Mouse (Mus musculus) embryo, embryonic 11.5 days (tissue): ENCODE measurements around the gene Cox19.

Source experiments
- DNase-seq: peaks from one replicate; pipeline ENCODE4 v3.0.0-alpha.2; 2012; ENCODE audit warnings: low read depth, low spot score

Gene Cox19

DNA sequence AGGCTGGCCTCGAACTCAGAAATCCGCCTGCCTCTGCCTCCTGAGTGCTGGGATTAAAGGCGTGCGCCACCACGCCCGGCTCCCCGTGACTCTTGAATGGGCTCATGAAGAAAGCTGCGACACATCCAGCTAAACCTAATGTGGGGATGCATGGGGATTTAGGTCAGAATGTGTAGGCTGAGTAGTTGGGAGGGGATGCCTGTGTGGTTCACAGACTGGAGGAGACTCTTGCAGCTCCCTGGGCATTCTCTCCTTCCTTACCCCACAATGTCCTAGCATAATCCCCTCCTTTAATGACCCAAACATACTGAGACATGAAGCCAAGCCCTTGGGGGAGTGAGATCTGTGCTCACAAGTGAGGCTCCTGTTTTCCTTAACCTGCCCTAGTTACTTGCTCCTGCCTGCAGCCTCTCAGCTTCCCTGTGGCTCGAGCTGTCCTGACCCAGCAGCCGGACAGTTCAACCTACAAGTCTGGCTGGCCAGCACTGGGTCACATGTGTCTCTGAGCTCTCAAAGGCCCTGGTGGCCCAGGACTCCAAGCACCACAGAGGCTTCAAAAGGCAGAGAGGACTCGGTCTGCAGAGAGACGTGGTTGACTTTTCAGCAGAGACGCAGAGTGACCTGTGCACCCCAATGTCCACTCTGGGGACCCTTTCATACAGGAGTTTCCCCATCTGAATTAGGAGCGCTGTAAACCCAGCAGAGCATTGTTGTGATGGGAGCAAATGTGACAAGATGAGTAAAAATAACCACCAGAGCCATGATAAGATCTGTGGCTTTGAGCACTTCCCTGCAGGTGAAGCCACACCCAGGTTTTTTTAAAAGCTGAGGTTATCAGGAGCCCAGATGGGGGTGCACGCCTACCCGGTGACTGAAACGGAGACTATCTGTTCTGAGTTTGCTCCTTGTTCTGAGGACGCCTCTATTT is 30.6 kb upstream of the Cox19 start:
- DNase-seq = no peak

DNA sequence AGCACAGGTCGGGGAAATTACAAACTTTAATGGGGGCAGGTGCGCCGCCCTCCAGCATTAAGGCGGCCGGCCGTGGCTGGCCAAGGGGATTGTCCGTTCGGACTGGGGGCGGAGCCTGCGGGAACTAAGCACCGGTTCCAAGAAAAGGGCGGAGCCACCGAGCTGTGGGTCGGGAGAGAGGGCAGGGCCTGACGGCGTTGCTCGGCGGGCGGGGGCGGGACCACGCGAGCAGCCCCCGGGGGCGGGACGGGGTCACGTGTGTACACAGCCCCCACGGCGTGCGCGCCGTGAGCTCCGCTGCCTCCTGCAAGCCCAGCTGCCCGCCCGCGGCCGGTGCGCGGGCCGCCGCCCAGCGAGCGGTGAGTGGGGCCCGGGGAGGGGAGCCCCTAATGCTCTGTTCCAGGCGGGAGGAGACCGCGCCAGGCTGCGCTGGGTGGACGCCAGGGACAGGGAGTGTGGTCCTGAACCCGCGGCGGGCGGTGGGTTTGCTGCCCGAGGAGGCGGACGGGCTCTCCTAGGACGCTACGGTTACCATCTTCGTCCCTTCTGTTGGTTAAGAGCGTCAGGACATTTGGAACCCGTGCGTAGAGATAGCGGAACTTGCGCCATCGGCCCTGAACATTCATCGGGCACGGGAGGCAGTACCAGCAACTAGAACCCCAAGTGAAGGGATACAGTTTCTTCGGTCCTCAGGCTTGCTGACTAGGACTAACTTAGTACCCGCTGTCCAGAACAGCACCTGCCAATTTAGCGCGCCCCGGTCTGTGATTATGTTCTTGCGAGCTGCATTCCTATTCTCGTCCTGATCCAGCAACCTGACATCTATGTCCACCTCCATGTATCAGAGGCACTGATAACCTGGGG is 29.4 kb upstream of the Cox19 start:
- DNase-seq = peak; percentile 78

DNA sequence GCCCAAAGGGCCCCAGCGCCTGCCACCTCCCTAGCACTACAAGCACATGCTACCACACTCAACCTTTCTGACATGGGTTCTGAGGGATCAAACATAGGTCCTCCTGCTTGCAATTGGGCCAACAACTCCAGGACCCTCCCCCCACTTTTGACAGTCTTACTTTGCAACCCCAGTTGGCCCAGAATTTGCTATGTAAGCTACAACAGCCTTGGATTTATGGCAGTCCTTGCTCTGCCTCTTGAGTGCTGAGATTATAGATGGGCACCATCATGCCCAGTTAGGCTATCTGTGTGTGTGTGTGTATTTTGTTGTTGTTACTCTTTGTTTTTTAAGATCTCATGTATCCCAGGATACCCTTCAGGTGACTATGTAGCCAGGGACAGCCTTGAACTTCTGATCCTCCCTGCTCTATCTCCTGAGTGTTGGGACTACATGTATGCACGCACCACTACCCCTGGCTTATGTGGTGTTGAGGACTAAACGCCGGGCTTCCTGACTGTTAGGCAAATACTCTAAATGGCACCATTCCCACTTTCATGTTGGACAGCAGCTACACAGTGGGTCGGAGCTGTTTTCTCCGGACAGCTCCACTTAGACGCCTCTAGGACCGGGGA is 28.7 kb upstream of the Cox19 start:
- DNase-seq = no peak

DNA sequence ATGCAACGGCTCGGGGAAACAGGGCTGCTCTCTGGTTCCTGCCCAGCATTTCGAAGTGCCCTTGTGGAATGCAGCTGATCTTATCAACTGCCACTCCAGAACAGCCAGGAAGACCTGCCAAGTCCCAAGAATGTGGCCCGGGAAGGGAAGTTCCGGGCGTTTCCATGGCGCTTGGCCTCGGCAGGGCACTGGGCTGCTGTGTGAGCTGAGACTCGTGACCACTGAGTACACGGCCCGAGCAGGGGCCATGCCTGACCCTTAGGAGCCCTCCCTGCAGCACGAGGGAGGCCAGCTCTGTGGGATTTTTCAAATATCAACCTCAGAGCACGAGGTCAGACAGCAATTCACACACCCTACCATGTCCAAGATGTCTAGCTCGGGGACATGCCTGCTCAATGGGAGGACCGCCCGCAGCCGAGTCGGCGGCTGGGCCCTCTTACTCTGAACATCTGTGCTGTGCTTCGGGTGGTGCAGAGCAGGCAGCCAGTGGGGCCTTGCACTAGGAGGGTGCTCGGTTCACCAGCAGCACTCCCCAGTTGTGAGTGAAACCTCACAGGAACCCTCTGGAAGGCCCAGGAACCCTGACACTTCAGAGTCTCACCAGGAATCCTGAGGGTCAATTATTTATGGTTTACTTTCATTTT is 27.9 kb upstream of the Cox19 start:
- no peak for DNase-seq

DNA sequence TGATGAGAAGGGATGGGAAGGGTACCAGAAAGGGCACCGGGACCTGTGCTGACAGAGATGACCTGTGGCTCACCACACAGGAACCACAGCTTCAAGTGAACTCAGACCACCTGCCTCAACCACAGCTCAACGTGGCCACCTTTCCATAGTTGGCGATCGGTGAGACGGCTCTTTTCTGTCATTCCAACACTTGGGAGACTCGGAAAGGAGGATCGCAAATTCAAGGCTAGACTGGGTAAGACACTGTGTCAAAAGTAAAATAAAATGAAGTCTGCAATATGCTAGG is 27.0 kb upstream of the Cox19 start:
- DNase-seq = no peak

DNA sequence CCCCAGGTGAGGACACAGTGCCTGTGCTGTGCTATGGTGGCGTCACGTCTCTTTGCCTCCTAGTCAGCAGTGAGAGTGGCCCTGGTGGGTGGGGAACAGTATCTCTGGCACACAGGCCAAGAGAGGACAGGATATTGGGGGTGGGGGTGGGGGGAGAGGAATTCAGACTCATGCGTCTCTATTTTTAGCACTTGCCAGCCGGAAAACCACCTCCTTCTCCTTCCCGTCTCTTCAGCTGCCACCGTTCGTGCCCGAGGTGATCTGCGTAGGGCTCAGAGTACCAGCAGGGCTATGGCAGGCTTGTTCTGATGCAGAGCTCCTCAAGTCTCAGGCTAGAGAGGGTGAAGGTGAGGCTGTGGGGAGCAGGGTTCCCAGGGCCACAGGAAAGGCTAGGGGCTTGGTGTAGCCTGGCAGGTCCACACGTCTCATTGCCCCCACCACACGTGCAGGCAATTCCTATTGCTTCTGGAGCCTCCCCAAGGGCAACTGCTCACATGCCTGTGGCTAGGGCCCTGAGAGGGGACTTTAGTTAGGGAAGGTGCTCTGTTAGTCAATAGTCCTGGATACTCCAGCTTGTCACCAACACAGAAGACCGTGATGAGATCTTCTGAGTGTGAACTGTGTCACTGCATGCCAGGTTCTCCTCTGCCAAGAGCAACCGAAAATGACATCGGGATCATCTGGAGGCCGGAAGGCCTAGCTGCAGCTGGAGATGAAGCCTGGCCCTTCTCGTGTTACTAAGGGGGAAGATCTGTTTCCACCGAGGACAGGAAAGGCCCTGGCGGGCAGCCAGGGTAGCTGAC is 26.5 kb upstream of the Cox19 start, which contains the start of gene Gpr146:
Gpr146 (plus strand) TSS at position 230 of the 803 bp plus-strand sequence.
- no peak for DNase-seq

DNA sequence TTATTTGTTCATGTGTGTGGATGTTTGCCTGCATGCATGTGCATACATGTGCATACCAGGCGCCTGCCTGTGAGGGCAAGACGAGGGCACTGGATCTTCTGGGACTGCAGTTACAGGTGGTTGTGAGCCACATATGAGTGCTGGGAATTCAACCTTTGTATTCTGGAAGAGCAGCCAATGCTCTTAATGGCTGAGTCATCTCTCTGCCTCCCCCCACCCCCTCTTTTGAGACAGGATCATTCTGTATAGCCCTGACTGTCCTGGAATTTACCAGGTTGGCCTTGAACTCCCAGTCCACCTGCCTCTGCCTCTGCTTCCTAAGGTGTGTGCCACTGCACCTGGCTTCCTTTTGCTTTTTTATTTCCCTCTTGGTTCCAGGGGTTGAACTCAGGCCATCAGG is 23.6 kb upstream of the Cox19 start:
- no peak for DNase-seq

DNA sequence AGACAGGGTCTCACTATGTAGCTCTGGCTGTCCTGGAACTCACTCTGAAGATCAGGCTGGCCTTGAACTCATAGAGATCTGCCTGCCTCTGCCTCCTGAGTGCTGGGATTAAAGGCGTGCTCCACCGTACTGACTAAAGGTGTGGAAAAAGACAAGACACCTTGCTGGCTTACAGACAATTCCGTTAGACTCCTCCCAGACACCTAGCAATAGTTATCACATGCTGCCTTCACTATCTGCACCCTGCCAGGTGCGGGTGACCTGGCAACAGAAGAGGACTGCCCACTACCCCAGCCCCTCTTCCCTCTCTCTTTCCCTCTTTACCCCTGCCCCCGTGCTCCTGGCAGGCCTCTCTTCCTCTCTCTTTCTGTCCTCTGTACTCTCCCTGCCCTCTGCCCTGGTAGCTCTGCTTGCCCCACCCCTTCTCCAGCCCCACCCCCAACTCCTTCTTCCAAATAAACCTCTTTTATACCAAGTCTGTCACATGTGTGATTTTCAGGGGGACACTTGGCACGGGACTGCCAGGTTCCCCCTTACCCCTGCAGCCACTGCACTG is 22.7 kb upstream of the Cox19 start:
- DNase-seq = no peak

DNA sequence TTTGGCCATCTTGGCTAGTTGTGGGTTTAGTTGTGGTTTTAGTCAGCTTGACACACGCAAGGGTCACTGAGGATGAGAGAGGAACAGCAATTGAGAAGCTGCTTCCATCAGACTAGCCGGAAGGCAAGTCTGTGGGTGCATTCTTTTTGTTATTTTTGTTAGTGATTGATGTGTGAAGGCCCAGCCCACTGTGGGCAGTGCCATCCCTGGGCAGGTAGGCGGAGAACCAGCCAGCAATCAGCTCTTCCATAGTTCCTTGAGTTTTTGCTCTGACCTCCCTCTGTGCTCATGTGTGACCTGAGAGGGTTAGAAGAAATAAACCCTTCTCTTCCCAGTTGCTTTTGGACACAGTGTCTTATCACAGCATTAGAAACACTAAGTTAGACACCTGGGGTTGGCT is 21.9 kb upstream of the Cox19 start:
- no peak for DNase-seq

DNA sequence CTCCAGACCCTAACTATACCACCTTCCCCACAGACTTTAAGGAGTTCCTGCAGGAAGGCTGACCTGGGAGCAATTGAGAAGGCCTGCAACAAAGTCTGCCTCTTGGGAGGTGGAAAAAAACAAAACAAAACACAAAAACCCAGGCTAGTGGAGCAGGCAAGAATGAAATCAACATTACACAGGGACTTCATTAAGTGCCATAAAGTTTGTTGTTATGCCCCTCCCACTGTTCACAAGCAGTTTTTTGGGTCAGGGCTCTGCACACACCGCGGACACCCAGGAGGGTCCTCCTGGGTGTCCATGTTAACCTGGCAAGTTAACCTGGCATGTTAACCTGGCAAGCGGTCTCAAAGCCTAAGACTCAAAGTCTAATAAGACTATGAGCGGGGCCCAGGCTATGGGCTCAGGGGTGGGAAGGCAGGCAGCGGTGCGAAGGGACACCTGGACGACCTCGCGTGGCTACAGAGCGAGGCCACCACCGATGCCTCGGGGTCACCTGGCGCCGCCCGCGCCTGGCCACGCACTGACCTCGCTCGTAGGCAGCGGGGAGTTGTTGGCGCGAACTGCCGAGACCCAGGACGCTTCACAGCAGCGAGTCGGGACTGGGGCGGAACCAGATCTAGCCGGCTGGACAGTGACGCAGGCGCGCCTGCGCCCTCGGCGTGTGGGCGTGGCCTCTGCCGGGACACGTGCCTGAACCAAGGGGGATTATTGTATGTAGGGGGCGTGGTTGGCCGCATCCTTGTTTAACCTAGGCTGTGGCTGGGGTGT is 20.6 kb upstream of the Cox19 start:
- peak; percentile 90 for DNase-seq

DNA sequence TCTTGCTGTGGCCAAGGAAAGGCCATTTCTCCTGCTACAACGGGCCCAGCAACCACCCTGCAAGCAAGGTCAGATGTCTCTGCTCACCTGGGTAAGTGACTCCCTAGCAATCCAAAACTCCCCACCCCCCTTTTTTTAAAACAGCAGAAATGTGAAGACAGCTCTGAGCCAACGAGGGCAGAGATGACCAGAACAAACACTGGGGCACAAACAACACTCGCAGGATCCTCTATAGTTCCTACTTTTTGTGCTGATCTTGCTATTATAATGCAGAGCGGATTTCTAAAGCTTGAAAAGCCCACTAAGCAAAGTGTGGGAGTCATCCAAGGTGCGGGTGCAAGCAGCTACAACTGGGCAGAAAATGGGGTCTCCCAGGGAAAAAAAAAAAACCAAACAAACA is 19.9 kb upstream of the Cox19 start:
- no peak for DNase-seq

DNA sequence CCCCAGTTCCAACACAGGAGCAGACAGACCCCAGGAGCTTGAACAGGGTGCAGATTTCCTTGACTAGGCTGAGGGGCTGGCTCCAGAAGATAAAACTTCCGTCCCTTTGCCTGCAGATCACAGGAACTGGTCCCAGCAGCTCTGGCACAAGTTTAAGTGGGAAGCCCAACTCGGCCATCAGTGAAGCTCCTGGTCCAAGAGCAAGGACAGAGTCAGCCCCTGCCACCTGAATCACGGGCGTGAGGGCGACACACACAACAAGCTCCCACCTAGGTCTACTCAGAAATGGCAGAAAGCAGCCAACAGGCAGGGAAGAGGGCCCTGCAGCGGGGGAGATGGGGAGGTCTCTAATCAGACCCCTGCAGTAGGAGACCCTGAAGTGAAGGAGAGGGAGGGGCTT is 19.1 kb upstream of the Cox19 start:
- no peak for DNase-seq

DNA sequence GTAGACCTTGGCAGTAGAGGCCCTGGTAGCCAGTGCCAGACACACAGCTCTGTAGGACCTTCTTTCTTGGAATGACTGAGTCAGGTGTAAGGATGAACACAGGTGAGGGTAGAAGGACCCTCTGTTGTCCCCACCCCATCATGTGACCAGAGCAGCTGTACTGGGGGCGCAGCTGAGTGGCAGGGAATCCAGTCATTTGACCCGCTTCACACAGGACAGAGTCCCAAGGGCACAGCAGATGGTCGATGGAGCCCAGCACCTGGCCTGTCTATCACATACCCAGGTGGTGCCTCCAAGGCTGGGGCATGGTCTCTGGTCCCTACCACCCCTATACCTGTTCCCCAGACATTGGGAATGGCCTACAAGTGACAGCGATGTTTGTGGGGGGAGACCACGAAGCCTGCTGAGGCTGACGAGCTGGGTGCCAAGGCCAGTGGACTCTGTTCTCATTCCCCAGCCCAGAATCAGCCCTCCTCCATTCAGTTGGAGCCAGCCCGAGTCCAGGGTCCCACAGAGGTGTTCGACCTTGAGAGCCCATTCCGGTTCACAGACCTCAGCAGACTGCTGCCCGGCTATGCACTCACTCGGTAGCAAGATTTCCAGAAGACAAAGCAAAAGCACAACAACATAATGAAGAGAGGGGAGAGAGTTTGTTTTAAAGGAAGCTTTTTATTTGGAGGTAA is 17.6 kb upstream of the Cox19 start:
- no peak for DNase-seq

DNA sequence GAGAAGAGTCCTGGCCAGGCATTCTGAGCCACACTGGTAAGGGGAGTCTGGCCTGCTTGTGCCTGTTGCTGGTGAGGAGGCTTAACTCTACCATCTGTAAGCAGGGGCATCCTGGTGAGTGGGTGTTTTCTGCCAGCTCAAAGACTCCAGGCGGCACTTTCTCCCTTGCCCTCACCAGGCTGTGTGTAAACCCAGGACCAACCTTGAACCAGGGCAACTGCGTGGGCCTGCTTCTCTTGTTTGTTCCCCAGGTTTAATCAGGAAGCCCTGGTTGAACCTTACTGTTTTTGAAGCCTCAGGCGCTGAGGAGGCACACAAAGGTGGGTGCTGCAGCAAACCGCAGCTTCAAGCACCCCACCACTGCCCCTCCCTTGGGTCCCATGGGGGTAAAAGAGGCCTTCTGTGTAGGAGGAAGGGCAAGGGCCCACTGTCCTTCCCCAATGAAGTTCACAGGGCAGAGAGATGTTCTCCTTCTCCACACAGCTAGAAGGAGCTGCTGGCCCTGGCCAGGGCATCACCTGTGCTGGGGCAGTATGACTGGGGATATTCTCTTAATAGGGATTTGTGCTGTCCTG is 16.8 kb upstream of the Cox19 start:
- DNase-seq = no peak

DNA sequence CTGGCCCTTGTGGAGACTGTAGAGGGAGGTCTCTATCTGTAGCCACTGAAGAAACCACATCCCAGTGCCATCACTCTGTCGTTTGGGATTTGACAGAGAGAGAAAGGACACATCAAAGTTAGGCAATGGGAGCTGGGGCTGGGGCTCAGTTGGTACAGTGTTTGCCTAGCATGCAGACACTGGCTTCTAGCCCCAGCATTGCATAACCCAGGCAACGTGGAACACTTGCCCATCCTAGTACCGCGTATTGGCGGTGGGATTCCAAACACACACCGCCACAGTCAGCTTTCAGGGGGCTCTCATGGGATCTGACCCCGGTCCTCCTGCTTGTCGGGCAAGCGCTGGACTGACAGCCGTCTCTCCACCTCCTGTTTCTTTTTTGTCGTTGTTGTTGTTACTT is 15.3 kb upstream of the Cox19 start:
- DNase-seq = no peak

DNA sequence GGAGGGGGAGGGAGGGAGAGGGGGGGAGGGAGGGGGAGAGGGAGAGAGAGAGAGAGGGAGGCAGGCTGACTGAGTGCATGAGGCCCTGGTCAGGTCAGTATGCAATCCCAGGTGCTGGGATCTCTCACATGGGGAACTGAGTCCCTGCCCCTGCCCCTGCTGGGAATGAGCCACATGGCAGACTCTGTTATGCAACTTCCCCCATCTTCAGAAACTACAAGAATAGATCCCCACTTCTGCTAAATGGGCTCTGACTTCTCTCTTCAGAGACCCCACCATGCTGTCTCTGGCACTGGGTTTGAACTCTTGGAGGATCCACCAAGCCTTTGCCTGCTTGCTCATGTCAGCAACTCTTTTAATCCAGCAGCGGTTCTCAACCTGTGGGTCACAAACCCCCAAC is 14.6 kb upstream of the Cox19 start:
- no peak for DNase-seq

DNA sequence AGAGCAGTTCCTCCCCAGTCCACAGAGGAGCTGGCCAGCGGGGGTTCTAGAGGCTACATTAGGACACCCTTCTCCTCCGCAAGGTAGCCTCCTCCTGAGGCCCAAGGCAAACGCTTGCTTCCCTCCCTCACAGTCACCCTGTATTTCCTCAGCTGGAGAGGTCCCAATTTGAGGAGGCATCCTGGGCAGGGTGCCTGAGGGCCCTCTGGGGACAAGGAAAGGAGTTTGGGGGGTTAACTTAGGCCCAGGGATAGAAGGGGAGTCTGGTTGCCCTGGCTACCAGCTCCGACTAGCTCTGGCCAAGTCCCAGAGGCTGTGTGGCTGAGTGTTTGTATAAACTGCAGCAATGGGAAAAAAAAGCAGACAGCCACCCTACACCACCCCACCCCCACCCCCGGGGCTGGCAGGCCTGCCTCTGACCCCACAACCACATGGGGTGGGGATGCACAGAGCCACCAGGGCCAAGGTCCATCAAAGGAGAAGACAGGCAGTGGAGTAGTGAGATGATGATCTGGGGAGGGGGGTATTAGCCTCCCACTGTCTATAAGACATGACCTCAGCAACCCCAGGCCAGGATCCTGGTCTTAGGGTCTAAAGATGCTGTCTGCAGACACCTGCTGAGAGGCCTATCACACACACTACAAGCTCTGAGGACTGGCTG is 13.8 kb upstream of the Cox19 start:
- no peak for DNase-seq

DNA sequence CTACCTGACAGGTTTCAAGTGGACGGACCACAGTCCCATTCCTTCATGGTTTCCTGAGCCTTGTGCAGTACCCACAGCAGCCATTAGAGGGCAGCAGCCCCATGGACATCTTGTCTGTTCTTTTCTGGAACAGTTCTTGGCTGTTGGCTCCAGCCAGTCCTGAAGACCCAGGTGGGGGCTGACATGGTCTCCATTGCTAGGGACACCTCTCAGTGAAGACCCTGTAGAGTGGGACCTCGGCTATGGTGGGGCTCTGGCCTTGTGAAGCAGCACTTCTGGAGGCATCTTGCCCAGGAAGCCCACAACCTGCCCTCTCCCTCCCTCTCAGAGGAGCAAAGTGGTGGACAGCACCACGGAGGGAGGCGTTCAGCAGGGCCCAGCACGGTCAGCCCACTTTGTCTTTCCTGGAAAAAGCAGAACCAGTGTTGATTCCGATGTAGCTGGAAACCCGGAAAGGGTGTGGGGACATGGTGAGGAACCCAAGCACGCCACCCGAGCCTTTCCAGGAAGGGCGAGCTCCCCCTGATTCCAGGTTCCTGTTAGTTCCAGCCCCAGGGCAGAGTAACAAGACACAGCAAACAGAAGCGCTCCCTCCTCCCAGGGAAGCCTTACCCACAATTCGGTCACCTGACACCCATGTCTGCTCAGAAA is 13.2 kb upstream of the Cox19 start:
- DNase-seq = peak; percentile 73
